ENCODE assay signal across 18 mouse cellular contexts in genomic region chr15:79903963-79904362, GRCm38 (mm10).
"Had no signal": no experiment of that assay in that cellular context is flagged by ENCODE, and none has a peak within 500 bp of the region (broad histone marks: within the 10 kb centered on the region; RNA-seq: fewer than 3 reads in every experiment).

No protein-coding gene starts in this region.

- H3K9ac ChIP-seq: lung, embryonic 14.5 days; midbrain, embryonic 12.5 days; neural tube, embryonic 13.5 days; neural tube, embryonic 15.5 days had no signal

- H3K4me2 ChIP-seq: lung, embryonic 14.5 days; midbrain, embryonic 12.5 days; neural tube, embryonic 13.5 days; neural tube, embryonic 15.5 days had no signal

- H3K27ac ChIP-seq: midbrain, embryonic 10.5 days; midbrain, embryonic 12.5 days; neural tube, embryonic 13.5 days; neural tube, embryonic 15.5 days had no signal

- H3K4me3 ChIP-seq: midbrain, embryonic 10.5 days; midbrain, embryonic 12.5 days; myocyte; neural tube, embryonic 13.5 days; neural tube, embryonic 15.5 days had no signal

- H3K27me3 ChIP-seq: midbrain, embryonic 12.5 days; neural tube, embryonic 15.5 days had no signal

- DNase-seq: lung, adult 18-20 months; lung, embryonic 14.5 days; lung, postnatal 10 days; lung, postnatal 4 days; midbrain, embryonic 14.5 days; retina, postnatal 1 day; right cerebral cortex, adult 18-20 months; right cerebral cortex, postnatal 25 days; right cerebral cortex, postnatal 4 days; thymus, adult 18-20 months; thymus, postnatal 14 days; thymus, postnatal 4 days had no signal

- H3K9me3 ChIP-seq: midbrain, embryonic 10.5 days; midbrain, embryonic 12.5 days; neural tube, embryonic 13.5 days; neural tube, embryonic 15.5 days had no signal

- ATAC-seq: midbrain, embryonic 16.5 days had no signal

- H3K4me1 ChIP-seq: midbrain, embryonic 12.5 days; neural tube, embryonic 13.5 days; neural tube, embryonic 15.5 days had no signal

- H3K36me3 ChIP-seq: midbrain, embryonic 10.5 days; midbrain, embryonic 12.5 days; neural tube, embryonic 13.5 days; neural tube, embryonic 15.5 days had no signal
